Mouse (Mus musculus) spleen, embryonic (tissue): Measurements from ENCODE around the gene Tnfsf10.

Experiments
- CTCF ChIA-PET: fragments of 350-600 bp; sonication (Branson Sonifier 250); formaldehyde crosslinking; loops from one replicate; lab custom pipeline; 2022; lab: Charles Lee

Tnfsf10 gene

GRCm38 (mm10) chr3:27302339-27303022 is 14.3 kb upstream of the Tnfsf10 start:
- CTCF ChIA-PET = no interaction called here

GRCm38 (mm10) chr3:27306815-27307214 is 10.0 kb upstream of the Tnfsf10 start:
- CTCF ChIA-PET = no interaction called here

- CTCF ChIA-PET = interaction anchor here (0.7 kb wide), 1 partner anchor 112 kb away, joined by 7 read pairs; no protein-coding TSS in a partner anchor
Observed at GRCm38 (mm10) chr3:27310973-27311372, 5.9 kb upstream of the Tnfsf10 start.

GRCm38 (mm10) chr3:27311475-27311874 is 5.4 kb upstream of the Tnfsf10 start:
- CTCF ChIA-PET = interaction anchor here (0.7 kb wide), 1 partner anchor 113 kb away, joined by 7 read pairs; no protein-coding TSS in a partner anchor

GRCm38 (mm10) chr3:27314506-27315164 is 2.2 kb upstream of the Tnfsf10 start:
- CTCF ChIA-PET = no interaction called here

- CTCF ChIA-PET = no interaction called here
Observed at GRCm38 (mm10) chr3:27317288-27318024, 628 bp downstream of the Tnfsf10 start.

- CTCF ChIA-PET = no interaction called here
Observed at GRCm38 (mm10) chr3:27319650-27320049, 2.8 kb downstream of the Tnfsf10 start.

GRCm38 (mm10) chr3:27320613-27321495 is 4.0 kb downstream of the Tnfsf10 start:
- CTCF ChIA-PET = no interaction called here

- CTCF ChIA-PET = interaction anchor here (0.6 kb wide), 1 partner anchor 239 kb away, joined by 3 read pairs; no protein-coding TSS in a partner anchor
Observed at GRCm38 (mm10) chr3:27322591-27322990, 5.8 kb downstream of the Tnfsf10 start.

GRCm38 (mm10) chr3:27323551-27323950 is 6.7 kb downstream of the Tnfsf10 start:
- CTCF ChIA-PET = no interaction called here

GRCm38 (mm10) chr3:27326633-27327191 is 9.9 kb downstream of the Tnfsf10 start:
- CTCF ChIA-PET = no interaction called here

- CTCF ChIA-PET = no interaction called here
Observed at GRCm38 (mm10) chr3:27330706-27331105, 13.9 kb downstream of the Tnfsf10 start.

GRCm38 (mm10) chr3:27338437-27338836 is 21.6 kb downstream of the Tnfsf10 start:
- CTCF ChIA-PET = no interaction called here

- CTCF ChIA-PET = no interaction called here
Observed at GRCm38 (mm10) chr3:27338887-27339286, 22.1 kb downstream of the Tnfsf10 start.

- CTCF ChIA-PET = no interaction called here
Observed at GRCm38 (mm10) chr3:27340757-27341156, 23.9 kb downstream of the Tnfsf10 start.

GRCm38 (mm10) chr3:27342462-27342861 is 25.6 kb downstream of the Tnfsf10 start:
- CTCF ChIA-PET = no interaction called here

- CTCF ChIA-PET = no interaction called here
Observed at GRCm38 (mm10) chr3:27345526-27345925, 28.7 kb downstream of the Tnfsf10 start.

- CTCF ChIA-PET = interaction anchor here (0.7 kb wide), 1 partner anchor 8 kb away, joined by 3 read pairs; no protein-coding TSS in a partner anchor
Observed at GRCm38 (mm10) chr3:27348462-27348861, 31.6 kb downstream of the Tnfsf10 start.

- CTCF ChIA-PET = no interaction called here
Observed at GRCm38 (mm10) chr3:27351105-27351504, 34.3 kb downstream of the Tnfsf10 start.

- CTCF ChIA-PET = no interaction called here
Observed at GRCm38 (mm10) chr3:27359100-27359720, 42.4 kb downstream of the Tnfsf10 start.
